Mouse (Mus musculus): ENCODE results near the gene Defb25.

DNA sequence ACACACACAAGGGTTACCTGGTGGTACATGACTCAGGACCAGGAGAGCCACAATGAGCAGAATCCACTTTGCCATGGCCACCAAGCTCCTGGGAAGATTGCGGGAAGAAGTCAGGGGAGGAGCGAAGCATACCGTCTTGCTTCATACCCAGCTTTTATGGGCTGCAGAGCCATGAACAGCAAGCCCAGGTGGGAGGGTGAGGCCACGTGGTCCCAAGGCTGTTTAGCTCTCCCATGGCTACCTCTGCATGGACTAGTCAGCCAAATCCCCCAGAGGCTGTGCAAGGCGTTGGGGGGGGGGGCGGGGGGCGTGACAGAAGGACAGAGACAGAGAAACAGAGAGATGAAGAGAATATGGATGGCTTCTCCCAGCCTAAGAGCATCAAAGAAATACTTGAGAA is at the start of gene Defb25:
- no peak for TF ChIP-seq GATA1 (IDR thresholded peaks at IDR 0.05; ENCODE audit: low read length)
- TF ChIP-seq TAL1 (IDR thresholded peaks at IDR 0.05; ENCODE audit: low read length), result no peak
